ENCODE assay signal across 10 mouse cellular contexts in genomic region chr6:51272136-51272736, GRCm38 (mm10).
DNase-seq lines count a peak whose midpoint lies in the region; ATAC-seq and TF ChIP-seq lines count a peak whose summit lies in the region.
"Had no signal": no experiment of that assay in that cellular context is flagged by ENCODE, and none has a peak within 500 bp of the region (broad histone marks: within the 10 kb centered on the region; RNA-seq: fewer than 3 reads in every experiment).

No protein-coding gene starts in this region.

- no peak overlapping the region for H3K9ac ChIP-seq in neural tube, embryonic 11.5 days (ENCODE audit: low read length)
- H3K9ac ChIP-seq in intestine, postnatal 0 days (ENCODE audit: low read depth, low read length): no peak overlapping the region
- no peak overlapping the region for H3K9ac ChIP-seq in midbrain, embryonic 13.5 days (replicated peaks)

- no peaks in the 10 kb centered on the region for H3K9me3 ChIP-seq in neural tube, embryonic 11.5 days (ENCODE audit: control insufficient read depth, low read length)
- no peaks in the 10 kb centered on the region for H3K9me3 ChIP-seq in intestine, postnatal 0 days (ENCODE audit: control insufficient read depth)
- H3K9me3 ChIP-seq in midbrain, embryonic 13.5 days: no peaks in the 10 kb centered on the region

- no peaks in the 10 kb centered on the region for H3K27me3 ChIP-seq in neural tube, embryonic 11.5 days (ENCODE audit: control insufficient read depth, insufficient read depth, low read length)
- no peaks in the 10 kb centered on the region for H3K27me3 ChIP-seq in intestine, postnatal 0 days (replicated peaks; ENCODE audit: control insufficient read depth, insufficient read depth, low read length)
- H3K27me3 ChIP-seq in midbrain, embryonic 13.5 days: peaks cover 23% of the 10 kb centered on the region

- no peak for TF ChIP-seq CTCF in intestine, postnatal 0 days (IDR thresholded peaks at IDR 0.05; ENCODE audit: low read depth)

- ATAC-seq in neural tube, embryonic 11.5 days (ENCODE audit: insufficient read depth, low FRiP score, low TSS enrichment): no peak
- ATAC-seq in intestine, postnatal 0 days: no peak
- ATAC-seq in midbrain, embryonic 13.5 days: peak; percentile 46

- no peaks in the 10 kb centered on the region for H3K36me3 ChIP-seq in neural tube, embryonic 11.5 days (ENCODE audit: control insufficient read depth, insufficient read depth, low read length)
- no peaks in the 10 kb centered on the region for H3K36me3 ChIP-seq in intestine, postnatal 0 days (ENCODE audit: control insufficient read depth, insufficient read depth)
- no peaks in the 10 kb centered on the region for H3K36me3 ChIP-seq in midbrain, embryonic 13.5 days

- 82% methylated on average over 19 of the region's 19 CpGs for WGBS in neural tube, embryonic 11.5 days
- WGBS in intestine, postnatal 0 days: 51% methylated on average over 19 of the region's 19 CpGs
- 74% methylated on average over 19 of the region's 19 CpGs for WGBS in midbrain, embryonic 13.5 days

- no peak overlapping the region for H3K4me3 ChIP-seq in neural tube, embryonic 11.5 days (ENCODE audit: low read depth, low read length)
- no peak overlapping the region for H3K4me3 ChIP-seq in intestine, postnatal 0 days (ENCODE audit: low read depth, low read length)
- no peak overlapping the region for H3K4me3 ChIP-seq in midbrain, embryonic 13.5 days (replicated peaks)

- no peak overlapping the region for H3K4me2 ChIP-seq in neural tube, embryonic 11.5 days (ENCODE audit: low read depth)
- peak overlapping the region; percentile 48 for H3K4me2 ChIP-seq in intestine, postnatal 0 days (replicated peaks; ENCODE audit: low read depth)
- no peak overlapping the region for H3K4me2 ChIP-seq in midbrain, embryonic 13.5 days (replicated peaks)

- H3K4me1 ChIP-seq in neural tube, embryonic 11.5 days (ENCODE audit: control insufficient read depth, insufficient read depth, low read length): peaks cover 10% of the 10 kb centered on the region
- H3K4me1 ChIP-seq in intestine, postnatal 0 days (replicated peaks; ENCODE audit: control insufficient read depth, insufficient read depth, low read length): no peaks in the 10 kb centered on the region
- H3K4me1 ChIP-seq in midbrain, embryonic 13.5 days (replicated peaks): peaks cover 18% of the 10 kb centered on the region

- no peak overlapping the region for H3K27ac ChIP-seq in neural tube, embryonic 11.5 days (ENCODE audit: low read depth, low read length)
- H3K27ac ChIP-seq in intestine, postnatal 0 days (ENCODE audit: low read depth, low read length): no peak overlapping the region
- peak overlapping the region; percentile 63 for H3K27ac ChIP-seq in midbrain, embryonic 13.5 days

- DNase-seq in neural tube, embryonic 11.5 days (ENCODE audit: low spot score): peak; percentile 28
- DNase-seq in neural tube, embryonic 10.5 days (ENCODE audit: extremely low spot score, low spot score): no peak
- DNase-seq in layer of hippocampus, adult 9-10 months (ENCODE audit: low spot score): no peak
- no peak for DNase-seq in testis, postnatal 14 days (ENCODE audit: low spot score)
- DNase-seq in gastrocnemius, adult 18-20 months (ENCODE audit: low spot score): no peak
- DNase-seq: cerebellum, postnatal 25 days; gastrocnemius, postnatal 14 days; kidney, postnatal 14 days had no signal
